Mouse (Mus musculus): ENCODE data around the gene Phospho1. TPM values are rescaled to one million over a fixed set of nuclear protein-coding genes. Genes with fewer than 3 reads are reported as not detected.

The Phospho1 gene
- total and polyA plus RNA-seq, 2 experiments, result 1.6 to 31.8 TPM

GRCm38 (mm10) chr11:95840694-95841497 is 16.6 kb downstream of the Phospho1 start:
- Histone ChIP-seq H3K4me1 (ENCODE audit: control insufficient read depth, insufficient read depth, low read length) (peaks cover under 1% of the 10 kb centered on the region; the same call in 1 of the 2 replicates), H3K79me2 (ENCODE audit: control insufficient read depth, insufficient read depth, low read length) (no peaks in the 10 kb centered on the region), H3K27ac (replicated peaks; ENCODE audit: insufficient read depth, low read depth, low read length) (peak overlapping the region; percentile 70), H3K9ac (ENCODE audit: low read depth, low read length) (peak overlapping the region; percentile 62), H3K36me3 (ENCODE audit: control insufficient read depth, insufficient read depth, low read length) (no peaks in the 10 kb centered on the region), H3K27me3 (ENCODE audit: control insufficient read depth, insufficient read depth, low read length) (no peaks in the 10 kb centered on the region), H3K4me3 (ENCODE audit: insufficient read depth, low read depth, low read length) (peak overlapping the region; percentile 73)
- 62% methylated on average over 5 of the region's 5 CpGs for WGBS
- TF ChIP-seq CTCF (IDR thresholded peaks at IDR 0.05; ENCODE audit: low read depth, low read length) (no peak), POLR2A (IDR thresholded peaks at IDR 0.05; ENCODE audit: extremely low read depth, insufficient read depth, low read length) (no peak)
- DNase-seq (ENCODE audit: extremely low read depth, low read depth, low spot score), result no peak

GRCm38 (mm10) chr11:95841498-95841830 is 17.2 kb downstream of the Phospho1 start:
- Histone ChIP-seq H3K9ac (ENCODE audit: low read depth, low read length) (peak overlapping the region; percentile 62), H3K27ac (replicated peaks; ENCODE audit: insufficient read depth, low read depth, low read length) (peak overlapping the region; percentile 70), H3K27me3 (ENCODE audit: control insufficient read depth, insufficient read depth, low read length) (no peaks in the 10 kb centered on the region), H3K79me2 (ENCODE audit: control insufficient read depth, insufficient read depth, low read length) (no peaks in the 10 kb centered on the region), H3K4me3 (ENCODE audit: insufficient read depth, low read depth, low read length) (peak overlapping the region; percentile 73), H3K4me1 (ENCODE audit: control insufficient read depth, insufficient read depth, low read length) (no peaks in the 10 kb centered on the region; the same call in 1 of the 2 replicates), H3K36me3 (ENCODE audit: control insufficient read depth, insufficient read depth, low read length) (no peaks in the 10 kb centered on the region)
- 55% methylated on average over 10 of the region's 10 CpGs for WGBS
- TF ChIP-seq POLR2A (IDR thresholded peaks at IDR 0.05; ENCODE audit: extremely low read depth, insufficient read depth, low read length), result no peak
- no peak for TF ChIP-seq CTCF (IDR thresholded peaks at IDR 0.05; ENCODE audit: low read depth, low read length)
- DNase-seq (ENCODE audit: extremely low read depth, low read depth, low spot score), result no peak

- peak within 1 kb of the TSS; percentile 70 for H3K27ac ChIP-seq (replicated peaks; ENCODE audit: insufficient read depth, low read depth, low read length)
- H3K79me2 ChIP-seq (ENCODE audit: control insufficient read depth, insufficient read depth, low read length), result no peaks in the 10 kb centered on the region
- peak; percentile 25 for DNase-seq (ENCODE audit: extremely low read depth, low read depth, low spot score)
- H3K4me3 ChIP-seq (ENCODE audit: insufficient read depth, low read depth, low read length), result peak within 1 kb of the TSS; percentile 73
- no peaks in the 10 kb centered on the region for H3K27me3 ChIP-seq (ENCODE audit: control insufficient read depth, insufficient read depth, low read length)
- no peaks in the 10 kb centered on the region for H3K36me3 ChIP-seq (ENCODE audit: control insufficient read depth, insufficient read depth, low read length)
- 34% methylated on average over 11 of the region's 11 CpGs for WGBS
- peak within 1 kb of the TSS; percentile 62 for H3K9ac ChIP-seq (ENCODE audit: low read depth, low read length)
- H3K4me1 ChIP-seq (ENCODE audit: control insufficient read depth, insufficient read depth, low read length), result no peaks in the 10 kb centered on the region; the same call in 1 of the 2 replicates
- TF ChIP-seq POLR2A (IDR thresholded peaks at IDR 0.05; ENCODE audit: extremely low read depth, insufficient read depth, low read length) (0 out of 2 replicates have a peak, but pooled peaks have one; percentile 22), CTCF (IDR thresholded peaks at IDR 0.05; ENCODE audit: low read depth, low read length) (no peak)
Observed at GRCm38 (mm10) chr11:95842074-95842681, 17.9 kb downstream of the Phospho1 start, which contains the start of gene Abi3. TSS of gene Abi3 (minus strand) at chr11:95842476.

GRCm38 (mm10) chr11:95842953-95843352 is 18.7 kb downstream of the Phospho1 start:
- no peak for TF ChIP-seq CTCF (IDR thresholded peaks at IDR 0.05; ENCODE audit: low read depth, low read length)
- 71% methylated on average over 5 of the region's 5 CpGs for WGBS
- Histone ChIP-seq H3K27ac (replicated peaks; ENCODE audit: insufficient read depth, low read depth, low read length) (peak overlapping the region; percentile 52), H3K9ac (ENCODE audit: low read depth, low read length) (peak overlapping the region; percentile 21; the same call in 1 of the 2 replicates), H3K27me3 (ENCODE audit: control insufficient read depth, insufficient read depth, low read length) (no peaks in the 10 kb centered on the region), H3K79me2 (ENCODE audit: control insufficient read depth, insufficient read depth, low read length) (no peaks in the 10 kb centered on the region), H3K4me3 (ENCODE audit: insufficient read depth, low read depth, low read length) (peak overlapping the region; percentile 37), H3K36me3 (ENCODE audit: control insufficient read depth, insufficient read depth, low read length) (no peaks in the 10 kb centered on the region), H3K4me1 (ENCODE audit: control insufficient read depth, insufficient read depth, low read length) (no peaks in the 10 kb centered on the region; the same call in 1 of the 2 replicates)
- peak; percentile 39 for DNase-seq (ENCODE audit: extremely low read depth, low read depth, low spot score)

GRCm38 (mm10) chr11:95843421-95843950 is 19.2 kb downstream of the Phospho1 start:
- Histone ChIP-seq H3K4me1 (ENCODE audit: control insufficient read depth, insufficient read depth, low read length) (no peaks in the 10 kb centered on the region; the same call in 1 of the 2 replicates), H3K36me3 (ENCODE audit: control insufficient read depth, insufficient read depth, low read length) (no peaks in the 10 kb centered on the region), H3K79me2 (ENCODE audit: control insufficient read depth, insufficient read depth, low read length) (no peaks in the 10 kb centered on the region), H3K4me3 (ENCODE audit: insufficient read depth, low read depth, low read length) (peak overlapping the region; percentile 20), H3K9ac (ENCODE audit: low read depth, low read length) (peak overlapping the region; percentile 44; the same call in 1 of the 2 replicates), H3K27ac (replicated peaks; ENCODE audit: insufficient read depth, low read depth, low read length) (peak overlapping the region; percentile 45), H3K27me3 (ENCODE audit: control insufficient read depth, insufficient read depth, low read length) (no peaks in the 10 kb centered on the region)
- TF ChIP-seq POLR2A (IDR thresholded peaks at IDR 0.05; ENCODE audit: extremely low read depth, insufficient read depth, low read length), result no peak
- no peak for TF ChIP-seq CTCF (IDR thresholded peaks at IDR 0.05; ENCODE audit: low read depth, low read length)
- WGBS, result 63% methylated on average over 6 of the region's 6 CpGs
- no peak for DNase-seq (ENCODE audit: extremely low read depth, low read depth, low spot score)

Data from liver, adult 2 months (tissue).